Mouse (Mus musculus): Measurements from ENCODE around the gene Atp6ap1l. TPM values are rescaled to one million over a fixed set of nuclear protein-coding genes. Genes with fewer than 3 reads are reported as not detected.

The Atp6ap1l gene
- total RNA-seq, 2 experiments from 2014 or later, result 0.49 to 0.78 TPM

DNA sequence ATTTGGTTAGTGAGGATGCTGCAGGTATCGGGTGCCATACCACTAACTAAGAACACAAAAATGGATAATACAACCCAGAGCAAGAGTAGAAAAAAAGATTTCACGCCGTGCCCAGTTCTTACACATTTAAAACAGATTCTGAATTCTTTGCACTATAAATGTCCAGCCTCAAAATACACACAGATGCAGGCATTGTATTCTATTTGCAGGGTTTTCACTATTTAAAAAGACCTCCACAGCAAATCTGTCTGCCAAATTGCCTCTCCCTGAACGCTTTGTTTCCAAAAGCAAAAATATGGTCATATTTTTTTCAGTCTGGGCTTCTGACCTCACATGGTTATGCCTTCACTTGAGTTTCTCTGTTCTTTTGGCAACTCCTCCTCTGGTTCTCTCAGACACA lies 10.3 kb downstream of the Atp6ap1l start:
- intact Hi-C loops (cut with DNase I), result no loop called here

DNA sequence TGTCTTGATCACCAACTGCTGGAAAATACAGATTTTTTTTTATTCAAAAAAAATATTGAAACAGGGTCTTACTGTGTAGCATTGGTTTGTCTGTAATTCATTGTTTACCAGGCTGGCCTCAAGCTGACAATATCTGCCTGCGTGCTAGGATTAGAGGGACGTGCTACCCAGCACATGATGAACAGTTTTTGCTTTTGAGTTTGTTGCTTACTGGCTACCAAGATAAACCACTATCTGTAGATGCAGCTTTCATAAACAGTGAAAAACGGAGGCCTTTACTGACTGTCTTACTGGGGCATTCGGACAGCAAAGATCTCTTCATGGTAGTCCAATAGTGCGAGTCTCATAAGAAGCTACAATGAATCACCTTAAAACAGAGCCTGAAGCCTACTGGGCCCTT lies 15.0 kb downstream of the Atp6ap1l start:
- intact Hi-C loops (cut with DNase I), result no loop called here

More for the DNA sequence above, 10.3 kb downstream of the Atp6ap1l start:
- DNase-seq, result no peak

DNA sequence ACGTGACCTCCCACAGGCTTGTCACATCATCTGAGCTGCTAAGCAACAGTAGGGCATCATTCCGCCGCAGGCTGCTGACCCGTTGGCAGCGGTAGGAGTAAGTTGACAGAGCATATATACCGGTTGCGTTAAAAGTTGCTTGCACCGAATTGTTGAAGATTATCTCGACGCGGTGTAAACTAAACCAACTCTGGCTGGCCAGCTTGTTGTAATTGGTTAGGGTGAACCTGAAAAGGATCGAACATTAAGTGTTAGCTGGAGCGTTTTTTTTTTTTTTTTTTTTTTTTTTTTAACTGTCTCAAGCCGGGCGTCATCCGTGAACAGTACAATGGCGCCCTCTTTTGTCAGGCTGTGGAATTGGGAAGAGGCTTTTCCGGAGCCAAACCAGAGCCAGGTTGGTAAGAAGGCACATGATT lies 18.6 kb downstream of the Atp6ap1l start:
- peak; percentile 73 to 75 for DNase-seq
- intact Hi-C loops (cut with DNase I), result loop anchor here (1.0 to 5.0 kb wide), 4 partner anchors 799 to 1338 kb away; partner anchors contain the start of genes Tmem167 and Xrcc4

More for the DNA sequence above, 15.0 kb downstream of the Atp6ap1l start:
- no peak for DNase-seq

DNA sequence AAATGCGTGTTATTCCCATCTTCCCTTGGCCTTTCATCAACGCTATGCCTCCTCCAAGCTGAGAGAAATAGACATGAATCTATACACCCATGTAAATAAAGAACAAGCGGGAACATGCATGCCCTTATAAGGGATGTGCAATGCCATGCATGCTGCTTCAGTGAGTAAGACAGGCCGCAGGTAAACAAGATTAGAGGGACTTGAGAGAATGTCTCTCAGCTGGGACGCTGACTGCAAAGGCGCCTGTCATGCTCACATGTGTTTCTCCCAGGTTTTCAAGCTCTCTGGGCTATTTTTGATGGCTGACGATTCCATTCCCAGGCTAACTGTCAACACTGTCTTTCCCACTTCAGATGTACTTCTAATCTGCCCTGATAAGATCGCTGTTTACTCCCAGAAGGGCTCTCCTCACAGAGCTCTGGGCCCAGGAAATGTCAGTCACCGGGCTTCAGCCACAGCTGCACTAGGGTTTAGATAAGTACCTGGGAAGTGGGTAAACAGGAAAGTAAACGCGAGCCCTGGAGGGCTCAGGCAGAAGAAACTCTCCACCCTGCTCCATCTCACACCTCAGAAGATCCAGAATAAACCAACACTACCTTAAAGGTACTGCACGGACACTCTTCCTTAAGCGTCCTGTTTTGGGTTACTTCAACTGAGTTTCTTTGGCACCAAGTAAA lies 19.2 kb downstream of the Atp6ap1l start:
- intact Hi-C loops (cut with DNase I), result loop anchor here (1.0 to 5.0 kb wide), 4 partner anchors 799 to 1337 kb away; partner anchors contain the start of genes Tmem167 and Xrcc4
- peak; percentile 18 to 33 for DNase-seq

DNA sequence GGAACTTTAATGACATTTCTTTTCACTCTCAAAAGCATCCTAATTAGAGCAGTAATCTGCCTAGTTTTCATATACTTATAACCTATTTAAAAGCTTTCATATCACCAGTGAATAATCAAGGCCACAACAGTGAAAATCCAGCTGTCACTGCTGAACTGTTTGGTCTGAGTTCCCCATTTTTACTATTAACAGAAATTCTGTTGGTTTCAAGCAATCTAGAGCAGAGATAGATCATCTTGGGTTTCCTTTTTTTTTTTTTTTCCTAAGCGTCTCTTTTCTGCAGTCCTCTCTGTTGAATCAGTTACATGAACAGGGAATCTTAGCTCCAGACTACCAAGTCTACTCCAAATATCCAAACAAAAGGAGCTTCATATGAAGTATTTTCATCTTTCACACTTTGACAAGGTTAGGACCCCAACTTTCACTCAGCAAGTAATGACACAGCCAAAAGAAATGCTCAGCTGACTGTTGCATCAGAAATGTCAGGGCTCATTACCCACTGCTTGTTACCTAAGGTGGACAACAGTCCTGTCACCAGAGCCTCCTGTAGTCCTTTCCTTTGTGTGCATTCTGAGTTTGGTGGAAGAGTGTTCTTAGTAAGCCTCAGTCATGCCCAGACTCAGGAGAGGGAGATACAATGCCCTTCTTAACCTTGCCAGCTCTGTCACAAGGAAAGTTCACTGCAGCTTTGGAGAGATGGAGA lies 23.3 kb downstream of the Atp6ap1l start:
- intact Hi-C loops (cut with DNase I), result no loop called here
- no peak for DNase-seq

DNA sequence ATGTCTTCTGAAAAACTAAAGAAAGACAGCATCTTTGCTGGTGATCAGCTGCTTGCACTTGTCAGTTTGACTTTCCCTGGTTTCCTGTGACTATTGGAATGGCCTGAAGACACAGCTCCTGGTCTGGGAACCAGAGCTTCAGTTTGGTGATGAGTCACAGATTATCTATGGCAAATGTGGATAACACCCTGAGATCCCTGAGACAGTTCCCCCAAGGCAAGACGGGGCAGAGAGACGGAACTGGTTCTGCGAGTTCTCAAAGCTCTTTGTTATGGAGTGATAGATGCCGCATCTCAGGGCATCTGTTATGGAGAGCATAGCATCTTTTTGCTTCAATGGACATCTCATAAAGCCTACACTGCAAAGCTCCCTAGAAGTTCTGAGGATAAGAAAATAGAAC lies 33.6 kb downstream of the Atp6ap1l start:
- intact Hi-C loops (cut with DNase I), result no loop called here
- DNase-seq, result no peak

DNA sequence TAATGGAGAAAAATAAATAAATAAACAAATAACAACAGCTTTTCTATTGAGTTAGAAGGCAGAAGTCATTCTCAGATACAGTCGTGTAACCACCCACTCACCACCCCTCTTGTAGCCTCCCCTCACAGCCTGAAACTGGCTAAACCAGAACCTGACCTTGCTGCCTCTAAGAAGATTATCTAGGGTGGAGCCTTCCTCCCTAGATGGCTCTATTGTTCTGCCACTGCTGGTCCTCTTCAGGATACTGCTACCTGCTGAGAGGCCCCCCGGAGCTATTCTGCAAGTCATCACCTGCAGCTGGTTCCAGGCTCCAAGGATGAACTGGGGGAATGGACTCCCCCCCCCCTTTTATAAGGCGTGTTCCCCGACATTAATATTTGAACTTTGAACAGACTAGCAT lies 36.0 kb downstream of the Atp6ap1l start:
- intact Hi-C loops (cut with DNase I), result no loop called here
- no peak for DNase-seq

DNA sequence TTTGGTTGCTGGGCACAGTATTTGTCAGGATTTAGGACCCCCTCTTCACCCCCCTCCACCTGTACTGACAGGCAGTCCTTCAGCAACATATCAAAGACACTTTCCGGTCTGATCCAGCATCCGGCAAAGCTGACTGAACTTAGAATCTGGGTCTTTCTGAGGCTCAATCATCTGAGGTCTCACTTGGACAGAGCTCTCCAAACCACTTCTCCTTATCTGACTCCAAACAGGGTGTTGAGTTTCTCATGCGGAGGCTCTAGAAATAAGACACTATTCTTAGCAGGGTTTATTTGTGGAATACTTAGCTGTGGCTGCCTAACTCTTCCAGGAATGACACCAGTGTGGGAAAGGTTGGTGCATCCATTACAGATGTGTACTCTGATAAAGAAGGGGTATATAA lies 43.0 kb downstream of the Atp6ap1l start:
- DNase-seq, result no peak

DNA sequence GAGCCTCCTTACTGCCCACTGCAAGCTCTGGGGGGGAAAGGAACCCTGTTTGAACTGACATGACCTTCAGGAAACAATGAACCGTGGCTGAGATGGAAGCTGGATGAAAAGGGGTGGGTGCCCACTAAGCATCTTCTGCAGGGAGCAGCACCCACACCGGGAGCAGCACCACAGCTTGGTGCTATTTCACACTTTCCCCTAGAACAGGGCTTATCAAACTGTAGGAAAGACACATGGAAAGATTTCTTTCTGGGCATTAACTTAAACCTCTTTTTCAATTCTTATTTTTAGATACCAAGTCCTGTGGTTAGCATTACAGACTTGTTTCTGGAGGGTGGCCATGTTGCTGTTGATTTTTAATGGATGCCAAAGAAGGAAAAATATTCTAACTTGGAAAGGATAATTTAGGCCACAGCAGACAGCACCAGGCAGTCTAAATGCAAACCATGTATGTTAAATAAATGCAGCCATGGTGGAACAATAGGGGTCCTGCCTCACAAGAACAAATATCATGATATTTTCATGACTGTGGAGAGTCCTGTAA lies 44.2 kb downstream of the Atp6ap1l start:
- DNase-seq, result no peak
- intact Hi-C loops (cut with DNase I), result no loop called here

More for the DNA sequence above, 43.0 kb downstream of the Atp6ap1l start:
- intact Hi-C loops (cut with DNase I), result no loop called here

DNA sequence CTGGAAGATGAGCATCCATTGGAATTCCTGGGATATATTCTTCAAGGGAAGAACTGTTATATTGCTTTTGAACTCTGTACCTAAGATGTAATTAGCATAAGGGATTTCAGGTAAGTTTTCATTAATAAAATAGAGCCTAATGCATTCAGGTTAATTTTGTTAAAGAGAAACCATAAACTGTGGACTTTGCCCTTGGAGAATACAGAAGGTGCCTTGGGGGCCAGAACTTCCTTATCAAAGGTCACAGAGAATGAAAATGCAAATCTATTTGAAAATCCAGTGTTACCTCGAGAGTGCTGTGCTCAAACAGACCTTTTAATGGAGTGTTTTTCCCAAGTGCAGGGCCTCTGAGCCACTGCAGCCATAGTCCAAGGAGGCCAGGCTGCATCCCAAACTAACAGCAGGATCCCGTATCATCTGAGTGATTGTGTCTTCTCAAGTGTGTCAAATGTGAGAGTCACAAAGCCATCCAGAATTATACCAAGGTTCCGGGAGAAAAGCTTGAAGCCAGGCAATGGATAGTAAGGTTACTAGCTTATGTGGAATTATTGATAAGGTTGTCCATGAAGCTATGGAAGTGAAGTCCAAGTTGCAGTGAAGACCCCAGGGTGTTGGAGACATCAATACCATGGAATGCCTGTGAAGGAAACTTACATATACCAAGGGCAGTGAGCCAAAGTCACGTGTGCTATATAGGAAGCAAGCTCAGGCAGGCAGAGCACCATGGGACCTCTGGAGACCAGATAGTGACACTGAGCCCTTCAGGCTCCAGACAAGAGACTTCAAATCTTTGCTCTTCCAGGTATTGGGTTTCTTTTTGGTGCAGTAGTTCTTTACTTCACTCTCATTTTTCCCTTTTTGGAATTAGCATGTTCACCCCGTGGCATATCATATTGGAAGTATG lies 52.2 kb downstream of the Atp6ap1l start:
- intact Hi-C loops (cut with DNase I), result no loop called here
- no peak for DNase-seq

DNA sequence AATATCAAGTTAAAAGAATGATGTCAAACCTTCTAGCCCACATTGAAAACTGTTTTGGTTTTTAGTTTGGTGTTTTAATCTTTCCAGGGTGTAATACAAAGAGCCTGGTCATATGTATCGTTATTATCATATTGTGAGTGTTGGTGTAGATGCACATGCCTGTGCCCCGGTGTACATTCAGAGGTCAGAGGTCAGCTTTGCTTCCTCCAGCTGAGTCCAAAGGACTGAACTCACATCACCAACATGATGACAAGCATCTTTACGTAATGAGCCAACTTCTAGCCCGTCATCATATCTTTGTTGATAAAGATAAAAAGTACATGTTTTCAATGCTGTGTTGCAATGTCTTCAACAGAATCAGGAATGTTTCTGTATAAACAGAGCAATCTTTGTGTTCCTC lies 53.4 kb downstream of the Atp6ap1l start:
- intact Hi-C loops (cut with DNase I), result no loop called here
- DNase-seq, result no peak

DNA sequence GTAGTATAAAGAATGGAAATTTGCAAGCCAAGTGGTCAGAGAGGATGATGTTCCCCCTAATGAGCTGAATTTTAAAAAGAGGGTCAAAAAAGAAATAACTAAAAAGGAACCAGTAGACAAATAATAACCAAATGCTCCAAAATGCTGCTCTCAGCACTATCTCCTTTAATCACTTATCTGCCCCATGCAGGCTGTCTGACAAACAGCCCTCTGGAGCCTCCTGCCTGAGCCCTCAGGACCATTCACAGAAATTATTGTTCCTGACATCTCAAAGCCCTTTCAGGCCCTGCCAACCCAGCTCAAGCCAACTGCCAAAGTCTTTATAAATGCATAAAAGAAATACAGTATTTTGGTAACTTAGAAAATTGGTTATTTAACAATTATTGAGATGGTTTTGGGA lies 61.0 kb downstream of the Atp6ap1l start:
- intact Hi-C loops (cut with DNase I), result loop anchor here (5.0 kb wide), 1 partner anchor 1297 kb away; no protein-coding TSS in a partner anchor
- no peak for DNase-seq

DNA sequence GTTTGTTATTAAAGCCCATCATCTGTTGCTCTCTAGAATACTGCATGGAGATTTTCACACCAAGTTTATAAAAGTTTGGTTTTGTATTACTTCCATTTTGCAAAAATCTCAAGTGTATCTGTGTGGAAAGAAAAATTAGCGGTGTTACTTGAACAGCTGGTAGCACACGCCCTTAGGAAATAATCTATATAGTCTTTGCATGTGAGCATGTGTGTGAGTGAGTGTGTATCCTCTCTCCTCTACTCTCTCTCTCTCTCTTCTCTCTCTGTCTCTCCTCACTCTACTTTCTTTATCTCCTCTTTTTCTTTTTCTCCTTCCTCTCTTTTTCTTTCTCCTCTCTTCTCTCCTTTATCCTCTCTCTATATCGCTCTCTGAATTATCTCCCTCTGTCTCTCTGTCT lies 61.7 kb downstream of the Atp6ap1l start:
- intact Hi-C loops (cut with DNase I), result loop anchor here (5.0 kb wide), 1 partner anchor 1296 kb away; no protein-coding TSS in a partner anchor
- no peak for DNase-seq

DNA sequence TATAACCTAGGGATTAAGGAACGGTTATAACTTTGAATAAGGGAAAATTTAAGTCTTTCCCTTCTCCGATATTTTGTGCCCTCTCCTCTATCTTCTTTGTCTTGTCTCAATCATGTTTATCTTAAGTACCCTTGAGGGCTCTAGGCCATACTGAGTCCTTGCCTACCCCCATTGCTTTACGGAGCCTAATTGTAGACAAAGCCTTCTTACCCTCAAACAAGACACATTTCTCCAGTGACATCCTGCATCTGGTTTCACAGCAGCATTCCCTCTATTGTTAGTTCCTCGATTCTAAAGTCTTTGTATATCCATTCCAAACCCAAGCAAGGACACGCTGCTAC lies 64.0 kb downstream of the Atp6ap1l start:
- DNase-seq, result no peak
- intact Hi-C loops (cut with DNase I), result loop anchor here (1.0 to 5.0 kb wide), 3 partner anchors 1062 to 1294 kb away; no protein-coding TSS in a partner anchor

DNA sequence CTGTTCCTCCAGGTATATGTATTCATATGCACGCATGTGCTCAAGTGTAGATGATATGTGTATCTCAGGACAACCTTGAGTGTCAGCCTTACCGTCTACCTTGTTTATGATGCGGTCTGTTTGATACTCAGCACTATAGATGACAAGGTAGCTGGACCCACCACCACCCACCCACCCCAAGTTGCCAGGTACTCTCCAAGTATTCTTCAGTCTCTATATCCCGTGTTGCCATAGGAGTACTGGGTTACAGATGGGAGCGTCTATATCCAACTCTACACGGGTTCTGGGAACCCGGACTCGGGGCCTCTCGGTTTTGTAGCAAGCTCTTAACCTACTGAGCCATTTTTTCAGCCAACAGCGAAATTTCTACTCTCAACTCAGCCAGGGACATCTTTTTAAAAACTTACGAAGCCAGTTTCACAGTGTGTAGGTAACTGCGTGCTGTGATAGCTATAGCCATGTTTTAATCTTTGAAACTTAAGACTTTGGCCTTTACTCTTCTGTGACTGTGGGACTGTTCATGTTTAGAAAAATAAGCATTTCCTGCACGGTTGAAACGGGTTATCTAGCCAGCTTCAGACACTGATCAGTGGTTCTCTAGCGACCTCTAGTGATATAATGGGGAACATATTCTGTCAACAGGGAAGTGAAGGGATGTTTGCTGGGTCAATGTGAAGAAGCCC lies 64.5 kb downstream of the Atp6ap1l start:
- peak; percentile 15 to 22 for DNase-seq
- intact Hi-C loops (cut with DNase I), result loop anchor here (1.0 to 5.0 kb wide), 3 partner anchors 1061 to 1293 kb away; no protein-coding TSS in a partner anchor

DNA sequence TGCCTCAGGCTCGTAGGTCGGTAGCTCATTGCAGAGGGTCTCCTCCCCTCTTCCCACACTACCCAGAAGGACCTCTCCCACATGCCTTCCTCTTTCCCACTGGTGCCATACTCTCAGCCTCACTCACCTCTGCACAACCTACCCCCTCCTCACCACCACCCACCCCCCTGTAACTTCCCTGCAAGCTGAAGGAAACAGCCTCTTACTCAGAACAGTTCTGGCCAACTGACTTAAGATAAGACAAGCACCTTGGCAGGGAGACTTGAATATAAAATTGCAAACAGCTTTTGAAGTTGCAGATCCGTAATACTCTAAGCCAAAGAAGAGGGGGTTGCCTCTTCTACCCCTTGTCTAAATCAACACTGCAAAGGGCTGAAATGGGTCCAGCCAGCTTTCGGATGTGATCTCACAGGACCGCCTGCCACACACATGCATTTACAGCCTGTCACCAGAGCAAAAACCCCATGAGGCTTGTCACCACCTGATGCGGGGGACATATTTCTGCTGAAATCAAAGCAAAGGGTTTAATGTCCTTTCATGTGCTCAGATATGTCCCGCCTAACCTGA lies 71.4 kb downstream of the Atp6ap1l start:
- DNase-seq, result no peak
- intact Hi-C loops (cut with DNase I), result no loop called here

Measured in heart, postnatal 36 days (tissue).